Mouse (Mus musculus) intestine, embryonic 15.5 days (tissue): Measurements from ENCODE around the gene Itgax. TPM values are rescaled to one million over a fixed set of nuclear protein-coding genes. Genes with fewer than 3 reads are reported as not detected.
"Not testable (repeated sequence)": the region's sequence is repeated elsewhere in the genome, so short reads cannot be mapped to it uniquely, and the experiment has no call there.

Experiments
- ATAC-seq: fragments of 200-750 bp; cut with Nextera tagmentation; 2 replicates; pipeline ENCODE4 v1.8.0; 2017; ENCODE audit warnings: moderate TSS enrichment, moderate library complexity
- H3K27ac ChIP-seq: fragments of 300-500 bp; sonication (generic); 2 replicates; pipeline ENCODE4 v1.5.1; 2015; ENCODE audit warnings: mild to moderate bottlenecking, inconsistent platforms
- H3K27me3 ChIP-seq: fragments of 300-500 bp; sonication (generic); replicated peaks from 2 replicates; pipeline ENCODE4 v1.6.1; 2015; ENCODE audit warnings: inconsistent platforms
- H3K36me3 ChIP-seq: fragments of 300-500 bp; sonication (generic); 2 replicates; pipeline ENCODE4 v1.6.1; 2015; ENCODE audit warnings: inconsistent platforms
- H3K4me1 ChIP-seq: fragments of 300-500 bp; sonication (generic); replicated peaks from 2 replicates; pipeline ENCODE4 v1.6.1; 2015; ENCODE audit warnings: inconsistent platforms
- H3K4me2 ChIP-seq: fragments of 300-500 bp; sonication (generic); replicated peaks from 2 replicates; pipeline ENCODE4 v1.6.1; 2015; ENCODE audit warnings: mild to moderate bottlenecking, inconsistent platforms
- H3K4me3 ChIP-seq: fragments of 300-500 bp; sonication (generic); replicated peaks from 2 replicates; pipeline ENCODE4 v1.5.1; 2015; ENCODE audit warnings: inconsistent platforms
- H3K9ac ChIP-seq: fragments of 300-500 bp; sonication (generic); 2 replicates; pipeline ENCODE4 v1.6.1; 2015; ENCODE audit warnings: inconsistent platforms
- H3K9me3 ChIP-seq: fragments of 300-500 bp; sonication (generic); 2 replicates; pipeline ENCODE4 v1.6.1; 2016; ENCODE audit warnings: inconsistent platforms
- WGBS: fragments of 180-500 bp; shearing (Covaris S2); methylation state at CpG from one replicate; pipeline ENCODE4 v1.1.7; 2015; 5-methylcytosine and 5-hydroxymethylcytosine counted together
- polyA plus RNA-seq: library from polyadenylated mRNA; unstranded; fragments of >200 nt; fragmentation: Nextera tagmentation; extraction: Ambion mirVana; gene quantifications from 2 replicates; pipeline ENCODE4 v1.2.1, GENCODE M21; 2015

Itgax gene
- polyA plus RNA-seq, 1 experiment from 2014 or later, result 0.59 TPM

DNA sequence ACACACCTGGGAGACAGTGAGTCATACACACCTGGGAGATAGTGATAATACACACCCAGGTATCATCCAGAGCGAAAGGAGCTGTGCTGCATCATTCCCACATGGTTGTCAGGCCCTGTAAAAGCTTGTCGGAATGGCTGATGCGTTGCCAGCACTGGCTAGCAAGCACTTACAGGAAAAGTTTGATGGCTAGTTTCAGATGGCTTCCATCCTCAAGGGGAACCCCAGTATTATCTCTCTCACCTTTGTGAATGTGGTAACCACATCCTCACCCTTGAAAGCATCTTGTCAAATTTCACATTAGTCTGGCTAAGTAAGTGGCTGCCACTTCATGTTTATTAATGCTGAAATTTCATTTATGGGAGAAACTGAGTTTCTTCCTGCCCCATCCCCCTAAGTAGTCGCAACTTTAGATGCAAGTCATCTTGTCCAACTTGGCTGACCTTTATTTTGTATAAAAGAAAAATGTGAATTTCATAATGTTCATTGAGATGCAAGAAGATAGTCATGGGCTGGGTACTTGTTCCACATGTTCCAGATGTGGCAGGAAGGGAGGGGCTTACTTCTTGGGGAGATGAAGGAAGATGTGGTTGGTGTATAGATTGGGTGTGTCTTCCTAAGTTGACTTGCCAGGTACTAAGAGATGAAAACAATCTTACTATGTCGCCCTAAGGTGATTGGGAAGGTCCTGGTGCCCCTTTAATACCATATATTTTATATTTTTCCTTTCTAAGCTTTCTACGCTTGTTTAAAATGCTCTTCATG lies 9.4 kb upstream of the Itgax start:
- Histone ChIP-seq H3K4me3 (no peak overlapping the region), H3K4me2 (no peak overlapping the region), H3K27me3 (no peaks in the 10 kb centered on the region), H3K9me3 (no peaks in the 10 kb centered on the region), H3K9ac (no peak overlapping the region), H3K27ac (no peak overlapping the region), H3K4me1 (no peaks in the 10 kb centered on the region), H3K36me3 (no peaks in the 10 kb centered on the region)
- WGBS, result 85% methylated on average over 6 of the region's 6 CpGs
- no peak for ATAC-seq

DNA sequence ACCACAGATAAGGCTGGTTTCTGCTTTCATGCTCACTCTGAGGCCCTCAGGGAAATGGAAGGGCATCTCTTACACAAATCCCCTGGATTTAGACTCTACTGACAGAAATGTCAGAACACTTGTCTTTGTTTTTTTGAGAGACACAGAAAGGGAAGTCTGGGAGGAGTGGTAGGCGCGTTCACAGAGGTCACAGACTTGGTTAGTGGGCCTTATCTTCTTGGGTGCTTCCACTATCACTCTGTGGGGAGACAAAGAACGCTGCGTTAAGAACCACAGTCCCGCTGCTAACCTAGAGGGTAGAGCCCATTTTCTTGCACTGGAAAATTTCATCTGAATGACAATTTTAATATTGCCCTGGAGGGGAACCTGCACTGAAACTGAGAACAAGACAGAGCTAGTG lies 2.8 kb downstream of the Itgax start:
- H3K36me3 ChIP-seq, result no peaks in the 10 kb centered on the region
- no peaks in the 10 kb centered on the region for H3K4me1 ChIP-seq
- no peak overlapping the region for H3K4me2 ChIP-seq
- no peak overlapping the region for H3K4me3 ChIP-seq
- H3K27ac ChIP-seq, result no peak overlapping the region
- H3K9ac ChIP-seq, result no peak overlapping the region
- WGBS, result 80% methylated on average over 5 of the region's 5 CpGs
- ATAC-seq, result no peak
- no peaks in the 10 kb centered on the region for H3K27me3 ChIP-seq
- no peaks in the 10 kb centered on the region for H3K9me3 ChIP-seq

DNA sequence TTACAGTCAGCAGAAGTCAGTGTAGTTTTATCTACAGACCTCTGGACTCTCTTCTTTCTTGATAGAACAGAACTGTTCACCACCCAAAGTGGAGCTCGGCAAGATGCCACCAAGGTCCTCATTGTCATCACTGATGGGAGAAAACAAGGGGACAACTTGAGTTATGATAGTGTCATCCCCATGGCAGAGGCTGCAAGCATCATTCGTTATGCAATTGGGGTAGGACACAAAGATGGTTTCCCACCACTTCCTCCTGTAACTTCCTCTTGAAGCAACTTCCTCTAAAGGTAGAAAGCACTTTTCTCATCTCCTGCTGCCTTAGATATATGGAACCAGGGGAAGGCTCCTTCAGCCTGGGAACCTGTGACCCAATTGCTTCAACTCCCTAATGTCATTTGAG lies 4.2 kb downstream of the Itgax start:
- Histone ChIP-seq H3K27ac (no peak overlapping the region), H3K4me1 (no peaks in the 10 kb centered on the region), H3K9ac (no peak overlapping the region), H3K36me3 (no peaks in the 10 kb centered on the region), H3K27me3 (no peaks in the 10 kb centered on the region), H3K4me3 (no peak overlapping the region), H3K9me3 (no peaks in the 10 kb centered on the region), H3K4me2 (no peak overlapping the region)
- WGBS, result 85% methylated on average over 2 of the region's 2 CpGs
- no peak for ATAC-seq

DNA sequence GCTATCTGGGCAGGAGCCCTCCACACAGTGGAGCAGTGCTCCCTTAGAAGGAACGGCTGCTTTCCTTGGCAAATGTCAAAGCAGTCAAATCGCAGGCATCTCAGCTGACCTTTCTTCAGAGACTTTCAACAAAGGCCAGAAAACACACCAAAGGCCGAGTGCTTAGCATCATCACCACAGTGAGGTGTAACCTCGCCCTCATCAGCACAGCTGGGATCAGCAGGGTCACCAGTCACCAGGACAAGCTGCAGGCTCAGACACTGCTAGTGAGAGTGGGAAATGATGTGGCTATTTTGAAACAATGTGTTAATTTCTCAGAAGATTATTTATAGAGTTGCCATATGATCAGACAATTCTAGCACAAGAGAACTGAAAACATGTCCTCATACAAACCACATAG lies 7.6 kb downstream of the Itgax start:
- Histone ChIP-seq H3K4me1 (no peaks in the 10 kb centered on the region), H3K27ac (no peak overlapping the region), H3K4me3 (no peak overlapping the region), H3K27me3 (no peaks in the 10 kb centered on the region), H3K36me3 (no peaks in the 10 kb centered on the region), H3K9me3 (no peaks in the 10 kb centered on the region), H3K4me2 (no peak overlapping the region), H3K9ac (no peak overlapping the region)
- 38% methylated on average over 4 of the region's 4 CpGs for WGBS
- no peak for ATAC-seq

DNA sequence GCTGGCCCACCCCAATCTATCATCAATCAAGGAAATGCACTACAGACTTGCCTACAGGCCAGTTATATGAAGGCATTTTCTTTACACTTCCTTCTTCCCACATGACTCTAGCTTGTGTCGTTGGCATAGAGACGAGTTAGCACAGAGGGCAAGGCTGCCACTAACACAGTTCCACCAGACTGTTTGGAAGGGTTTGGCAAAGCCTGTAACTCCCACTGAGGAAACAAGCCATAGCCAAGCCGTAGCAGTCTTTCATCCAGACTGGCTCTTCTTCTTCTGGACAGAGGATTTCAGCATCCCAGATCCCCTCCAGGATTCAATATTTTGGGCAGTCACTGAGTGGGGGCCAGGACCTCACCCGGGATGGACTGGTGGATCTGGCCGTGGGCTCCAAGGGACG lies 10.3 kb downstream of the Itgax start:
- 97% methylated on average over 6 of the region's 6 CpGs for WGBS
- no peaks in the 10 kb centered on the region for H3K9me3 ChIP-seq

DNA sequence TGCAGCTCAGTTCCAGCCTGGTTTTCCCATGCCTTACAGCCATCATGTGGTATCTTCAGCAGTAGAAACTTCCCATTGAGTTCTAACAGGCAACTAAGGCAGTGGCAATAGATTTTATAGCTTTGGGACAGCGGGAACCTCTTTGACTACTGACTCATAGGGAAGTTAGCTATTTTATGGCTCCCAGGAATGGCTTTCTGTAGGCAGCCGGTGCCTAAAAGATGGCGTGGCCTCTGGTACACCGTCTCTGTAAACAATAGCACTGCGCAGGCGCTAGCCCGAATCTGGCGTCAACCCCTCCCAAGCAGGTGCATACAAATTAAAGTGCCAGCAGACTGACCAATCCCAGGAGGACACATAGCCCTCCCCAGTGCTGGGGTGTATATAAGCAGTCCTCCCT lies 21.6 kb downstream of the Itgax start:
- Histone ChIP-seq H3K4me1 (no peaks in the 10 kb centered on the region), H3K36me3 (no peaks in the 10 kb centered on the region), H3K27ac (no peak overlapping the region), H3K4me2 (no peak overlapping the region), H3K9ac (no peak overlapping the region), H3K4me3 (no peak overlapping the region), H3K27me3 (no peaks in the 10 kb centered on the region), H3K9me3 (no peaks in the 10 kb centered on the region)
- 56% methylated on average over 8 of the region's 8 CpGs for WGBS
- peak; percentile 78 for ATAC-seq

More for the DNA sequence above, 10.3 kb downstream of the Itgax start:
- H3K27ac ChIP-seq, result no peak overlapping the region
- no peaks in the 10 kb centered on the region for H3K36me3 ChIP-seq
- no peaks in the 10 kb centered on the region for H3K4me1 ChIP-seq
- no peak overlapping the region for H3K4me3 ChIP-seq
- no peaks in the 10 kb centered on the region for H3K27me3 ChIP-seq
- no peak overlapping the region for H3K9ac ChIP-seq
- no peak for ATAC-seq
- H3K4me2 ChIP-seq, result no peak overlapping the region

DNA sequence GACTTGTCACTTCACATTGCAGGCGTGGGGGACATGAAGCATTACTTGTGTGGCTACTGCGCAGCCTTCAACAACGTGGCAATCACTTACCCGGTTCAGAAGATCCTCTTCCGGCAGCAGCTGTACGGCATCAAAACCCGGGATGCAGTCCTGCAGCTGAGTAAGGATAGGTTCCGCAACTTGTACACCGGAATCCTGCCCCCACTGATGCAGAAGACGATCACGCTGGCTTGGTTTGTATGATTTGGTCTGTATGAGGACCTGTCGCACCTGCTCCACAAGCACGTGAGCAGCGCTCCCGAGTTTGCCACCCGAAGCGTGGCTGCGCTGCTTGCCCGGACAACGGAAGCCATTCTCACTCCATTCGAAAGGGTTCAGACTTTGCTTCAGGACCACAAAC lies 24.7 kb downstream of the Itgax start, which contains the start of gene Itgad:
Itgad (plus strand) TSS at position 301 of the 400 bp plus-strand sequence.
- ATAC-seq, result no peak
- H3K36me3 ChIP-seq, result no peaks in the 10 kb centered on the region
- no peak within 1 kb of the TSS for H3K9ac ChIP-seq
- H3K9me3 ChIP-seq, result no peaks in the 10 kb centered on the region
- no peak within 1 kb of the TSS for H3K4me2 ChIP-seq
- 94% methylated on average over 21 of the region's 21 CpGs for WGBS
- no peak within 1 kb of the TSS for H3K27ac ChIP-seq
- H3K4me3 ChIP-seq, result no peak within 1 kb of the TSS
- no peaks in the 10 kb centered on the region for H3K4me1 ChIP-seq
- no peaks in the 10 kb centered on the region for H3K27me3 ChIP-seq

DNA sequence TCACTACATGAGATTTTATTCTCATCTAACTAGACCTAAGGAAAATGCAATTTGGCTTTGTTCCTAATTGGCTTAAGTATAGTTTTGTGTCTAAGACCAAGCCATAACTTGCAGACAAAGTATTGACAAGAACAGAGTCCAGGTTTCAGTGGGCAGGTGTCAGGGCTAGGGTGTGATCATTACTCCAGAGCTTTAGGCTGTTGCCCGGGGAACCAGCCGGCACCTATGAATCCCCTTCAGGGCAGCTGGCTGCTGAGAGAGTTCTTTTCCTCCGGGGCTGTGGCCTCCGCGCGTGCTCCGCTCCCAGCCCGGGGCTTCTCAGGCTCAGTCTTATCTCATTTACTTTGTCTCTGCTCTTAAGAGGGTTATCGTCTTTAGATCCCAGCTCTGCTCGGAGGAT lies 25.6 kb downstream of the Itgax start:
- no peak overlapping the region for H3K27ac ChIP-seq
- H3K9ac ChIP-seq, result no peak overlapping the region
- ATAC-seq, result no peak
- H3K36me3 ChIP-seq, result no peaks in the 10 kb centered on the region
- H3K4me1 ChIP-seq, result no peaks in the 10 kb centered on the region
- H3K9me3 ChIP-seq, result no peaks in the 10 kb centered on the region
- WGBS, result 54% methylated on average over 10 of the region's 10 CpGs
- no peak overlapping the region for H3K4me2 ChIP-seq
- no peak overlapping the region for H3K4me3 ChIP-seq
- H3K27me3 ChIP-seq, result no peaks in the 10 kb centered on the region

DNA sequence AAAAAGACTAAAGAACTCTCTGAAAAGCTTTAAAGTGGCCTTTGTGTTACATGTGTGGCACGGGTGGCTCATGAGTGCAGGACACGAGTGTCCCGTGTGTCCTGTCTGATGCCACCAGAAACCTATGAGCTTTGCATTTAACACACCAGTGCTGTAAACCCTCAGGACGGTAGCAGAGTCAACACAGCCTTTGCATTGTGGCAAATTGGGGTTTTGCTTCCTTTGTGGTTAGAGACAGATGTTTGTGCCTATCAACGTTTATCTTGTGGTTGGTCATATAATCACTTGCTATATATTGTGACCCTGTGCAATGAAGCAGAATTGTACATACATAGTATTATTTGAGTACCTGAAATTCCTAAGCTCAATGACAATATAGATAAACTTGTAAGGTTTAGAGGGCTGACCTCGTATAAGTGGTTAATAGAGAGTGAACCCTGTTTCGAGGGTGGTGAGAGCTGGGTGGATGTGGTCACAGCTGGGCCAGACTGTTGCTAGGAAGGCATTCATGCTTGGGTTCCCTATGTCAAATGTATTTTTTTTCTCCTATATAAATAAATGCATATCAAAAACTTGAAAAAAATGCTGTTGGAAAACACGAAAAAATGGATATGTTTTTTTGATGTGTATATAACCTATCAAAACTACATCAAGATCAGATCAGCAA lies 29.5 kb downstream of the Itgax start:
- H3K4me2 ChIP-seq, result not testable (repeated sequence)

DNA sequence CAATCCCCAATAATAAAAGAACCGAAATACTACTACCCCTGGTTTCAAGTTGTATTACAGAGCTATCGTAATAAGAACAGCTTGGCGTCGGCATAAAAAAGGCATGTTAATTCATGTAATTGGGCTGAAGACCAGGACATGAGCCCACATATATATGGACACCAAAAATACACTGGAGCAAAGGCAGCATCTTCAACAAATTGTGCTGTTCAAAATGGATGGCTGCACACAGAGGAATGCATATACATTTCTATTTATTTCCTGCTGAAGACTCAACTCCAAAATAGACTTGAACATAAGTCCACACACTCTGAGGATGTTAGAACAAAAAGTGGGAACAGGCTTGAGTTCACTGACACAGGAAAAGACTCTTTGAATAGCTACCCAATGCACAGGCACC lies 34.7 kb downstream of the Itgax start:
- Histone ChIP-seq H3K4me1 (no peaks in the 10 kb centered on the region), H3K4me3 (no peak overlapping the region), H3K9ac (no peak overlapping the region), H3K27ac (no peak overlapping the region), H3K36me3 (no peaks in the 10 kb centered on the region), H3K4me2 (no peak overlapping the region), H3K9me3 (no peaks in the 10 kb centered on the region), H3K27me3 (no peaks in the 10 kb centered on the region)
- no peak for ATAC-seq
- WGBS, result 96% methylated on average over 4 of the region's 4 CpGs

More for the DNA sequence above, 29.5 kb downstream of the Itgax start:
- not testable (repeated sequence) for H3K9me3 ChIP-seq, H3K4me3 ChIP-seq, H3K4me1 ChIP-seq, ATAC-seq, H3K27ac ChIP-seq, H3K36me3 ChIP-seq, H3K27me3 ChIP-seq, H3K9ac ChIP-seq
- 62% methylated on average over 8 of the region's 8 CpGs for WGBS

DNA sequence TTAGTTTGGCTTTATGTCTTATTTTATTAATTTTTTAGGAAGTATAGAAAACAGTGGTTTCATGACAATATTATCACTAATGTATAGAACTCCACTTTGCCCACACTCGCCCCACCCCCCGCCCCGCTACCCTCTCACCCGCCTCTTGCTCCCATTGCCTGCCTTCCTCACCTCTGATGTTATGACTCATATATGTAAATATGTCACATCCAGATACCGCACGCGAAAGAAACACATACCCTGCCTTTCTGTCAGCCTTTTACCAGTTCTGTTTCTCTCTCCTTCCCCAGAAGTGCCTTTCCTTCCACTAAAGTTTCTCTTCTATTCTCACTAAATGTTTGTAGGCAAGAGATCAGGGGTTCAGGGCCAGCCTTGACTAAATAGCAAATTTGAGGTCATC lies 37.0 kb downstream of the Itgax start:
- no peak for ATAC-seq
- H3K9ac ChIP-seq, result no peak overlapping the region
- no peaks in the 10 kb centered on the region for H3K36me3 ChIP-seq
- no peak overlapping the region for H3K27ac ChIP-seq
- no peaks in the 10 kb centered on the region for H3K4me1 ChIP-seq
- no peaks in the 10 kb centered on the region for H3K27me3 ChIP-seq
- 78% methylated on average over 7 of the region's 7 CpGs for WGBS
- no peak overlapping the region for H3K4me2 ChIP-seq
- no peaks in the 10 kb centered on the region for H3K9me3 ChIP-seq
- H3K4me3 ChIP-seq, result no peak overlapping the region

DNA sequence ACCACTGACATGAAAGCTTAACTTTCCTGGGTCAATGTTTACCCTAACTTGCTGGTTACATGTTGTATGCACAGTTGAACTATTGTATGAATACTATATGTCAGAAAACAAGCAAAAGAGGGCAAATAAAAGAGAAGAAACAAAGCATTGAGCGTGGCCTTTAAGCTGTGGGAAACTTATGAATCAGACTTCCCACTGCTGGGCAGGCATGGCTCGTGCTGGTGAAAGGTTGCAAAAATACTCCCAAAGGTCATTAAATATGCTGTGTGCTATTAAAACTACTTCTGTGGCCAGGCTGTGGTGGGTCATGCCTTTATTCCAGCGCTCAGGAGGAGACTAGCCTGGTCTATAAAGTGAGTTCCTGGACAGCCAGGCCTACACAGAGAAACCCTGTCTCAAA lies 40.6 kb downstream of the Itgax start:
- H3K27ac ChIP-seq, result no peak overlapping the region
- H3K9me3 ChIP-seq, result no peaks in the 10 kb centered on the region
- 78% methylated on average over 3 of the region's 3 CpGs for WGBS
- no peak overlapping the region for H3K4me3 ChIP-seq
- no peak overlapping the region for H3K4me2 ChIP-seq
- ATAC-seq, result no peak
- no peaks in the 10 kb centered on the region for H3K4me1 ChIP-seq
- no peak overlapping the region for H3K9ac ChIP-seq
- H3K36me3 ChIP-seq, result no peaks in the 10 kb centered on the region
- H3K27me3 ChIP-seq, result no peaks in the 10 kb centered on the region

DNA sequence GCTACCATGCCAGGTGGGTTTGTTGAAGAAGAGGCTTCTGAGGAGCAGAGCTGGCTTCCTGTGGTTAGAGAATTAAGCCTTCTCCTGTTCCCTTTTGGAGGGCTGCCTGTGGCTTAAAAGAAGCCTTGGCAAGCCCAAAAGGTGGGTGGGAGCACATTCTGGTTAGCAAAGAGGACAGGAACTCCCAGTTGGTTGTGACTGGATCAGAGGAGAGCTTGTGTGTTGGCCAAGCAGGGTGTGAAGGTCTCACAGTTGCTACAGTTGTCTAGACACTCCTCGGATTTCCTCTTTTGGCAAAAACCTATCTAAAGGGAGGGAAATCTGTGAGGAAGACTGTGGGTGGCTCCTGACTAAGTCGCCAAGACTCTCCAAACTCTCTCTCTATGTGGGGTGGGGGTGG lies 49.0 kb downstream of the Itgax start:
- H3K27ac ChIP-seq, result no peak overlapping the region
- no peaks in the 10 kb centered on the region for H3K27me3 ChIP-seq
- H3K4me2 ChIP-seq, result no peak overlapping the region
- 63% methylated on average over 2 of the region's 2 CpGs for WGBS
- no peaks in the 10 kb centered on the region for H3K9me3 ChIP-seq
- H3K36me3 ChIP-seq, result no peaks in the 10 kb centered on the region
- no peak overlapping the region for H3K4me3 ChIP-seq
- no peak overlapping the region for H3K9ac ChIP-seq
- no peak for ATAC-seq
- no peaks in the 10 kb centered on the region for H3K4me1 ChIP-seq
